Mouse (Mus musculus) cerebellum, adult 11 months (tissue): Measurements from ENCODE around the gene Exosc1.

Experiments
- DNase-seq: peaks from one replicate; pipeline ENCODE4 v3.0.0; 2022

Exosc1 gene

GRCm38 (mm10) chr19:41912121-41913080, 20.8 kb downstream of the Exosc1 start:
- peak; percentile 62 for DNase-seq

GRCm38 (mm10) chr19:41911178-41912073, 21.8 kb downstream of the Exosc1 start, which contains the start of gene Pgam1:
Gene Pgam1, plus strand, starts transcription at chr19:41911923.
- peak; percentile 97 for DNase-seq

- DNase-seq = no peak
These were observed 22.8 kb downstream of the Exosc1 start for GRCm38 (mm10) chr19:41910396-41910795.

- no peak for DNase-seq
These were observed 24.5 kb downstream of the Exosc1 start for GRCm38 (mm10) chr19:41908736-41909135.

GRCm38 (mm10) chr19:41907079-41907760, 26.0 kb downstream of the Exosc1 start:
- DNase-seq = no peak

GRCm38 (mm10) chr19:41906311-41907078, 26.7 kb downstream of the Exosc1 start:
- no peak for DNase-seq

GRCm38 (mm10) chr19:41905246-41905645, 28.0 kb downstream of the Exosc1 start:
- no peak for DNase-seq

GRCm38 (mm10) chr19:41902848-41903593, 30.2 kb downstream of the Exosc1 start:
- DNase-seq = no peak

GRCm38 (mm10) chr19:41901696-41902095, 31.5 kb downstream of the Exosc1 start:
- no peak for DNase-seq

- no peak for DNase-seq
These were observed 32.6 kb downstream of the Exosc1 start for GRCm38 (mm10) chr19:41900495-41901090.

- DNase-seq = peak; percentile 35
These were observed 34.4 kb downstream of the Exosc1 start for GRCm38 (mm10) chr19:41898860-41899259.

- DNase-seq = no peak
These were observed 36.9 kb downstream of the Exosc1 start for GRCm38 (mm10) chr19:41896319-41896711.

GRCm38 (mm10) chr19:41895460-41896318, 37.5 kb downstream of the Exosc1 start, which contains the start of gene Rrp12:
Gene Rrp12, minus strand, starts transcription at chr19:41896173.
- DNase-seq = peak; percentile 70

- DNase-seq = no peak
These were observed 38.3 kb downstream of the Exosc1 start for GRCm38 (mm10) chr19:41894959-41895358.

- DNase-seq = no peak
These were observed 45.0 kb downstream of the Exosc1 start for GRCm38 (mm10) chr19:41888191-41888590.

- no peak for DNase-seq
These were observed 49.3 kb downstream of the Exosc1 start for GRCm38 (mm10) chr19:41883882-41884281.

GRCm38 (mm10) chr19:41881842-41882241, 51.4 kb downstream of the Exosc1 start:
- no peak for DNase-seq

GRCm38 (mm10) chr19:41874356-41874755, 58.9 kb downstream of the Exosc1 start:
- no peak for DNase-seq
